ENCODE assay signal across 9 mouse cellular contexts in genomic region chr6:147268143-147268790, GRCm38 (mm10). TPM values are rescaled to one million over a fixed set of nuclear protein-coding genes. Genes with fewer than 3 reads are reported as not detected.
A peak's percentile ranks its signal among the peaks of the same experiment; 100 is the strongest.
DNase-seq lines count a peak whose midpoint lies in the region; ATAC-seq and TF ChIP-seq lines count a peak whose summit lies in the region.
"Had no signal": no experiment of that assay in that cellular context is flagged by ENCODE, and none has a peak within 500 bp of the region (broad histone marks: within the 10 kb centered on the region; RNA-seq: fewer than 3 reads in every experiment).

No protein-coding gene starts in this region.

- DNase-seq in Muller cell, postnatal 12 days (ENCODE audit: inconsistent ontology term): peak; percentile 22
- DNase-seq in embryonic facial prominence, embryonic 10.5 days (ENCODE audit: low spot score): peak; percentile 72
- DNase-seq in lung, postnatal 10 days: peak; percentile 59
- peak; percentile 59 for DNase-seq in stomach, postnatal 0 days (ENCODE audit: low spot score)
- DNase-seq in layer of hippocampus, adult 18-20 months (ENCODE audit: low spot score in 2 of 2): no peak
- DNase-seq in left cerebral cortex, postnatal 14 days (ENCODE audit: low spot score in 2 of 2): no peak

- no peak overlapping the region for H3K9ac ChIP-seq in heart, embryonic 14.5 days (ENCODE audit: low read length)
- H3K9ac ChIP-seq in heart, embryonic 11.5 days (ENCODE audit: low read depth, low read length): no peak overlapping the region
- no peak overlapping the region for H3K9ac ChIP-seq in stomach, postnatal 0 days (ENCODE audit: low read length)

- intact Hi-C loops in left cerebral cortex, postnatal 14 days (cut with DNase I): no loop called here

- TF ChIP-seq CTCF in stomach, postnatal 0 days (IDR thresholded peaks at IDR 0.05; ENCODE audit: low read depth): peak; percentile 18

- no peak overlapping the region for H3K27ac ChIP-seq in heart, embryonic 14.5 days (replicated peaks in 1 of 2; ENCODE audit: control insufficient read depth in 1 of 2, insufficient read depth in 1 of 2, low read depth in 2 of 2, low read length in 2 of 2)
- H3K27ac ChIP-seq in heart, embryonic 11.5 days (ENCODE audit: low read depth, low read length): no peak overlapping the region
- H3K27ac ChIP-seq in embryonic facial prominence, embryonic 10.5 days (replicated peaks): no peak overlapping the region
- no peak overlapping the region for H3K27ac ChIP-seq in stomach, postnatal 0 days (replicated peaks)

- H3K4me1 ChIP-seq in heart, embryonic 14.5 days (ENCODE audit: control insufficient read depth in 2 of 2, insufficient read depth in 2 of 2, low read length in 2 of 2): peaks cover 5 to 11% of the 10 kb centered on the region in 2 experiments; a peak in 1 of 4 replicates
- no peaks in the 10 kb centered on the region for H3K4me1 ChIP-seq in heart, embryonic 11.5 days (ENCODE audit: control insufficient read depth, insufficient read depth, low read length)
- H3K4me1 ChIP-seq in embryonic facial prominence, embryonic 10.5 days: peaks cover 26% of the 10 kb centered on the region
- H3K4me1 ChIP-seq in stomach, postnatal 0 days (replicated peaks; ENCODE audit: control insufficient read depth, insufficient read depth): no peaks in the 10 kb centered on the region; the same call in 1 of the 2 replicates

- TF ChIP-seq EP300 in stomach, postnatal 0 days (optimal IDR thresholded peaks at IDR 0.05): no peak

- 0 out of 2 replicates have a peak, but pooled peaks have one; percentile 16 for ATAC-seq in heart, embryonic 14.5 days (ENCODE audit: insufficient number of reproducible peaks, insufficient read depth, low FRiP score, low read depth)
- no peak for ATAC-seq in heart, embryonic 11.5 days (replicated peaks; ENCODE audit: insufficient number of reproducible peaks, low FRiP score, low TSS enrichment)
- no peak for ATAC-seq in stomach, postnatal 0 days (ENCODE audit: low FRiP score, low TSS enrichment)

- H3K36me3 ChIP-seq in heart, embryonic 14.5 days (ENCODE audit: control insufficient read depth, insufficient read depth, low read length): no peaks in the 10 kb centered on the region
- no peaks in the 10 kb centered on the region for H3K36me3 ChIP-seq in heart, embryonic 11.5 days (ENCODE audit: control insufficient read depth, insufficient read depth, low read length)
- no peaks in the 10 kb centered on the region for H3K36me3 ChIP-seq in embryonic facial prominence, embryonic 10.5 days (replicated peaks)
- H3K36me3 ChIP-seq in stomach, postnatal 0 days (ENCODE audit: control insufficient read depth, insufficient read depth, low read length): no peaks in the 10 kb centered on the region

- H3K4me2 ChIP-seq in heart, embryonic 14.5 days (ENCODE audit: low read length): no peak overlapping the region
- H3K4me2 ChIP-seq in heart, embryonic 11.5 days: no peak overlapping the region
- no peak overlapping the region for H3K4me2 ChIP-seq in stomach, postnatal 0 days (replicated peaks; ENCODE audit: low read depth)

- H3K9me3 ChIP-seq in heart, embryonic 14.5 days (ENCODE audit: control insufficient read depth, low read length): no peaks in the 10 kb centered on the region
- no peaks in the 10 kb centered on the region for H3K9me3 ChIP-seq in heart, embryonic 11.5 days (replicated peaks; ENCODE audit: control insufficient read depth, low read length)
- no peaks in the 10 kb centered on the region for H3K9me3 ChIP-seq in embryonic facial prominence, embryonic 10.5 days
- no peaks in the 10 kb centered on the region for H3K9me3 ChIP-seq in stomach, postnatal 0 days (ENCODE audit: control insufficient read depth, low read length)

- WGBS in heart, embryonic 14.5 days: 3% methylated on average over 19 of the region's 19 CpGs
- WGBS in heart, embryonic 11.5 days (ENCODE audit: insufficient replicate concordance): 4% methylated on average over 19 of the region's 19 CpGs
- 3% methylated on average over 19 of the region's 19 CpGs for WGBS in embryonic facial prominence, embryonic 10.5 days
- WGBS in stomach, postnatal 0 days: 5% methylated on average over 19 of the region's 19 CpGs

- peaks cover 56% of the 10 kb centered on the region for H3K27me3 ChIP-seq in heart, embryonic 14.5 days (ENCODE audit: control insufficient read depth, insufficient read depth, low read length)
- H3K27me3 ChIP-seq in heart, embryonic 11.5 days (ENCODE audit: control insufficient read depth, insufficient read depth, low read length): peaks cover 55% of the 10 kb centered on the region
- H3K27me3 ChIP-seq in embryonic facial prominence, embryonic 10.5 days (replicated peaks; ENCODE audit: low read depth, poor library complexity, severe bottlenecking): peaks cover 56% of the 10 kb centered on the region
- no peaks in the 10 kb centered on the region for H3K27me3 ChIP-seq in stomach, postnatal 0 days (ENCODE audit: control insufficient read depth, insufficient read depth, low read length)

- H3K4me3 ChIP-seq in heart, embryonic 14.5 days (ENCODE audit: control insufficient read depth in 1 of 2, insufficient read depth in 1 of 2, low read depth in 1 of 2, low read length in 2 of 2): no peak overlapping the region
- H3K4me3 ChIP-seq in heart, embryonic 11.5 days (ENCODE audit: low read depth, low read length): no peak overlapping the region
- H3K4me3 ChIP-seq in embryonic facial prominence, embryonic 10.5 days: no peak overlapping the region
- H3K4me3 ChIP-seq in stomach, postnatal 0 days (ENCODE audit: low read depth, low read length): no peak overlapping the region

RNA-seq across cellular contexts. Expression of gene Pthlh, which starts 4.3 kb away (rescaled TPM):
- polyA plus RNA-seq in heart, embryonic 14.5 days (2014; fragmentation: Nextera tagmentation; extraction: Ambion mirVana): 1.1 and 1.7 TPM in 2 replicates
- 1.9 and 2.7 TPM in 2 replicates for polyA plus RNA-seq in heart, embryonic 11.5 days (2014; fragmentation: Nextera tagmentation; extraction: Ambion mirVana)
- 0.99 and 1.4 TPM in 2 replicates for polyA plus RNA-seq in embryonic facial prominence, embryonic 10.5 days (2016; fragmentation: Nextera tagmentation; extraction: Ambion mirVana)
- polyA plus RNA-seq in stomach, postnatal 0 days (2015; fragmentation: Nextera tagmentation; extraction: Ambion mirVana): 4.1 and 5.7 TPM in 2 replicates
- total RNA-seq in layer of hippocampus, adult 18-20 months (2021): 1 to 10 TPM; 2.2 to 2.9 TPM
- 1 to 10 TPM; 3.7 to 3.8 TPM for total RNA-seq in left cerebral cortex, postnatal 14 days (2021)
- total RNA-seq: MEL had no signal

Comparison
In these comparisons a context has a peak if more than half of its experiments do, and no peak if none do; other contexts are left out.
1. DNase-seq: peak in Muller cell, postnatal 12 days (single experiment), embryonic facial prominence, embryonic 10.5 days (single experiment), lung, postnatal 10 days (single experiment) and stomach, postnatal 0 days (single experiment); none in layer of hippocampus, adult 18-20 months (0 of 2) and left cerebral cortex, postnatal 14 days (0 of 2).